Mouse (Mus musculus) limb, embryonic 12.5 days (tissue): ENCODE data around the gene Aco1. TPM values are rescaled to one million over a fixed set of nuclear protein-coding genes. Genes with fewer than 3 reads are reported as not detected.

Experiments
- ATAC-seq: fragments of 200-750 bp; cut with Nextera tagmentation; 2 replicates; pipeline ENCODE4 v1.8.0; 2017; ENCODE audit warnings: low read depth, moderate TSS enrichment; ENCODE audit not compliant: insufficient number of reproducible peaks, insufficient read depth, low FRiP score, low TSS enrichment
- H3K27ac ChIP-seq: fragments of 300-500 bp; sonication (generic); 2 replicates; pipeline ENCODE4 v1.5.1; 2016; ENCODE audit warnings: mild to moderate bottlenecking, moderate library complexity
- H3K27me3 ChIP-seq: fragments of 300-500 bp; sonication (generic); 2 replicates; pipeline ENCODE4 v1.6.1; 2016; ENCODE audit warnings: mild to moderate bottlenecking, moderate library complexity
- H3K36me3 ChIP-seq: fragments of 300-500 bp; sonication (generic); 2 replicates; pipeline ENCODE4 v1.6.1; 2016; ENCODE audit warnings: mild to moderate bottlenecking, moderate library complexity
- H3K4me1 ChIP-seq: fragments of 300-500 bp; sonication (generic); replicated peaks from 2 replicates; pipeline ENCODE4 v1.6.1; 2016
- H3K4me2 ChIP-seq: fragments of 300-500 bp; sonication (generic); 2 replicates; pipeline ENCODE4 v1.6.1; 2016; ENCODE audit warnings: mild to moderate bottlenecking, moderate library complexity
- H3K4me3 ChIP-seq: fragments of 300-500 bp; sonication (generic); replicated peaks from 2 replicates; pipeline ENCODE4 v1.5.1; 2016; ENCODE audit warnings: mild to moderate bottlenecking
- H3K9ac ChIP-seq: fragments of 300-500 bp; sonication (generic); replicated peaks from 2 replicates; pipeline ENCODE4 v1.6.1; 2016; ENCODE audit warnings: mild to moderate bottlenecking, moderate library complexity
- H3K9me3 ChIP-seq: fragments of 300-500 bp; sonication (generic); 2 replicates; pipeline ENCODE4 v1.6.1; 2016; ENCODE audit warnings: mild to moderate bottlenecking, moderate library complexity
- WGBS: fragments of 180-500 bp; shearing (Covaris S2); methylation state at CpG from one replicate; pipeline ENCODE4 v1.1.7; 2016; 5-methylcytosine and 5-hydroxymethylcytosine counted together
- polyA plus RNA-seq: library from polyadenylated mRNA; unstranded; fragments of >200 nt; fragmentation: Nextera tagmentation; extraction: Ambion mirVana; gene quantifications from 2 replicates; pipeline ENCODE4 v1.2.1, GENCODE M21; 2016

Gene Aco1
- polyA plus RNA-seq, 1 experiment from 2014 or later = 49.3 TPM

- H3K27ac ChIP-seq = no peak overlapping the region
- no peak overlapping the region for H3K9ac ChIP-seq
- H3K9me3 ChIP-seq = no peaks in the 10 kb centered on the region
- no peak overlapping the region for H3K4me2 ChIP-seq
- H3K27me3 ChIP-seq = peaks cover 23% of the 10 kb centered on the region
- no peak for ATAC-seq
- no peaks in the 10 kb centered on the region; the same call in 1 of the 2 replicates for H3K4me1 ChIP-seq
- 0 out of 2 replicates have a peak, but pooled peaks cover 5% of the 10 kb centered on the region for H3K36me3 ChIP-seq
- 79% methylated on average over 7 of the region's 7 CpGs for WGBS
- no peak overlapping the region for H3K4me3 ChIP-seq
Measured at GRCm38 (mm10) chr4:40218382-40218781, 75.5 kb downstream of the Aco1 start.

DNA sequence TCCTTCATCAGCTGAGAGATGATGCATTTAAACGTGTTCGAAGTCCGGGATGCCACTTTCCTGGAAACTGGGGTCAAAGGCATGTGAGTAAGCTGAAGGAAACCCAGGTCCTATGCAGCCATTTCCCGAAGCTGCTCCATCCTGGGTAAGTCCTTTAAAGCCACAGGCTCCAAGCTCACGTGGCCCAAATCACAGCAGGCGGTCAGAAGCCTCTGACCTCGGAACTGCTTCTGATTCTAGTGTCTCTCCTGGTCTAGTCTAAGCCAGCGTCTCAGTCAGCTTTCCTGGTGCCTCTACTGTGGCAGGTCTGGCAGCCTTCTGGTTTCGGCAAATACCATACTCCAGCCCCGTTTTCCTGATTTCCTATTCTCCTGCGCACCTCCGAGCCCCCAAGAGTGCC, 77.6 kb downstream of the Aco1 start:
- Histone ChIP-seq H3K4me3 (no peak overlapping the region), H3K4me2 (0 out of 2 replicates have a peak overlapping the region, but pooled peaks have one; percentile 21), H3K9me3 (no peaks in the 10 kb centered on the region), H3K4me1 (no peaks in the 10 kb centered on the region; the same call in 1 of the 2 replicates), H3K9ac (no peak overlapping the region), H3K27ac (no peak overlapping the region), H3K36me3 (0 out of 2 replicates have a peak, but pooled peaks cover 5% of the 10 kb centered on the region), H3K27me3 (peaks cover 23% of the 10 kb centered on the region)
- WGBS = 16% methylated on average over 12 of the region's 12 CpGs
- no peak for ATAC-seq

DNA sequence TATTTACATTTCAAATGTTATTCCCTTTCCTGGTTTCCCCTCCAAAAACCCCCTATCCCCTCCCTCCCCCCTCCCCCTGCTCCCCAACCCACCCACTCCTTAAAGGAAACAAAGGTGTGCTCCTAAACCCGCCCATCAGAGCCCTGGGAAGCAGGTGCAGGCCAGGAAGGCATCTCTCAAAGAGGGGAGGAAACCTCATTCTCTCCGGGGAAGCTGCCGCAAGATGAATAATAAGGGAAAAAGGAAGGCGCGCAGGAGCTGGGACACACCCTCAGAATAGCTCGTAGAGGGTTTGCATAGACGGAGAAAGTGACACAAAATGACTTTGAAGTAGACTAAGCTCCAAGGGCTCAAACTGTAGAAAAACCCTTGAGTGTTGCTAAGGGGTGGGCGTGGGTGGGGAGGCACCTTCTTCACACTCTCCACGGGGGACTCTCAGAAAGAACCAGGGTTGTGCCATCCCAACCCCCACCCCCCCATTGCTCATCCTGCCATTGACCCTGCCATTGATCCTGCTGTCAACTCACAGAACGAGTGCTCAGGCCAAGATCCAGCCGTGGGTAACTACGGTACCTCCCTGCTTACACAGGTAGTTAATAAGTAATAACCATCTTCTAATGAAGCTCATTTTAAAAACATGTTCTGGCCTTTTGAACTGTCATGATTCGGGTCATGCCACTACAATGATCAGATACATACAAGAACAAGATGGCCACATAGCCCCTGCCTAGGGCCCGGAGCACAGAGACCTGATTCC, 78.3 kb downstream of the Aco1 start:
- no peaks in the 10 kb centered on the region; the same call in 1 of the 2 replicates for H3K4me1 ChIP-seq
- H3K4me3 ChIP-seq = no peak overlapping the region
- H3K36me3 ChIP-seq = 0 out of 2 replicates have a peak, but pooled peaks cover 5% of the 10 kb centered on the region
- H3K4me2 ChIP-seq = no peak overlapping the region
- no peak overlapping the region for H3K9ac ChIP-seq
- H3K27ac ChIP-seq = no peak overlapping the region
- ATAC-seq = no peak
- no peaks in the 10 kb centered on the region for H3K9me3 ChIP-seq
- peaks cover 23% of the 10 kb centered on the region for H3K27me3 ChIP-seq
- WGBS = 25% methylated on average over 14 of the region's 14 CpGs

- Histone ChIP-seq H3K36me3 (0 out of 2 replicates have a peak, but pooled peaks cover 5% of the 10 kb centered on the region), H3K27ac (no peak overlapping the region), H3K9ac (no peak overlapping the region), H3K4me2 (no peak overlapping the region), H3K9me3 (no peaks in the 10 kb centered on the region), H3K4me1 (no peaks in the 10 kb centered on the region; the same call in 1 of the 2 replicates), H3K27me3 (peaks cover 23% of the 10 kb centered on the region), H3K4me3 (no peak overlapping the region)
- no peak for ATAC-seq
- 53% methylated on average over 21 of the region's 21 CpGs for WGBS
Measured at GRCm38 (mm10) chr4:40221876-40222585, 79.2 kb downstream of the Aco1 start.

DNA sequence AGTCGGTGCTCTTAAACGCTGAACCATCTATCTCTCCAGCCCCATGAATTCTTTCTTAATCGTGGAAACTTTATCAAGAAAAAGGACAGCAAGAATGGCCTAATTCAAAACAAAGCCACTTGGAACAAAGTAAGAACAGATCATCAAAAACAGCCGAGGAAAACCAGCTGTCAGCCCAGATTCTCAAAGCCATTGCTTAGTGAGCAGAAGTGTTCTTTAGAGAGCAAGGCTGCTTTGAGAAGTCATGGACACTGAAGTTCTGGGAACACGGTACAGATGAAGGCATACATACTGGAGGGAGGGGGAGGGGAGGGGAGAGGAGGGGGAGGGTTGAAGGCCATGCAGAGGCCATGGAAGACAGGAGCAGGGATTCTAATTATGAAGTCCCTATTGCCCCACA, 83.2 kb downstream of the Aco1 start:
- Histone ChIP-seq H3K9ac (no peak overlapping the region), H3K4me3 (no peak overlapping the region), H3K4me2 (no peak overlapping the region), H3K4me1 (no peaks in the 10 kb centered on the region), H3K27ac (no peak overlapping the region), H3K9me3 (no peaks in the 10 kb centered on the region), H3K36me3 (0 out of 2 replicates have a peak, but pooled peaks cover 5% of the 10 kb centered on the region), H3K27me3 (peaks cover 15% of the 10 kb centered on the region)
- no peak for ATAC-seq
- WGBS = 71% methylated on average over 5 of the region's 5 CpGs

DNA sequence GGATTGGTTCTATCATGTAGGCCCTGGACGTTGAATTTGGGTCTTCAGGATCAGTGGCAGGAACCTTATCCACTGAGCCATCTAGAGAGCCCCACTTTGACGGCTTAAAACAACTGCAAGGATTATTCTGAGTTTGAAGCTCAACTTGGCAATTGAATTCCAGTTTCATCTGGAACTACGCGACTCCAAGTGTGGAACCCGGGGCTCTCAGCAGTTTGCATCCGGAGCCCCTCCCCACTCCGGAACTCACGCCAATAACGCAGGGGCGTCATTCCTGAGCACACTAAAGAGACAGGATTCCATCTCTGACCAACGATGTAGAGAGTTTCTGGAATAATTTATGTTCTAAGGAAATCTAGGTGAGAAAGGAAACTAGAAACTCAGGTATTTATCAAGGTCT, 84.2 kb downstream of the Aco1 start:
- no peak overlapping the region for H3K27ac ChIP-seq
- no peak overlapping the region for H3K4me3 ChIP-seq
- no peaks in the 10 kb centered on the region for H3K36me3 ChIP-seq
- 88% methylated on average over 11 of the region's 11 CpGs for WGBS
- no peak overlapping the region for H3K9ac ChIP-seq
- no peaks in the 10 kb centered on the region for H3K4me1 ChIP-seq
- H3K4me2 ChIP-seq = no peak overlapping the region
- no peaks in the 10 kb centered on the region for H3K9me3 ChIP-seq
- H3K27me3 ChIP-seq = peaks cover 4% of the 10 kb centered on the region
- ATAC-seq = no peak

GRCm38 (mm10) chr4:40227886-40228285, 85.0 kb downstream of the Aco1 start:
- Histone ChIP-seq H3K27me3 (no peaks in the 10 kb centered on the region), H3K4me1 (no peaks in the 10 kb centered on the region), H3K9me3 (no peaks in the 10 kb centered on the region), H3K27ac (no peak overlapping the region), H3K36me3 (no peaks in the 10 kb centered on the region), H3K9ac (no peak overlapping the region), H3K4me2 (no peak overlapping the region), H3K4me3 (no peak overlapping the region)
- no peak for ATAC-seq
- WGBS = 93% methylated on average over 7 of the region's 7 CpGs

DNA sequence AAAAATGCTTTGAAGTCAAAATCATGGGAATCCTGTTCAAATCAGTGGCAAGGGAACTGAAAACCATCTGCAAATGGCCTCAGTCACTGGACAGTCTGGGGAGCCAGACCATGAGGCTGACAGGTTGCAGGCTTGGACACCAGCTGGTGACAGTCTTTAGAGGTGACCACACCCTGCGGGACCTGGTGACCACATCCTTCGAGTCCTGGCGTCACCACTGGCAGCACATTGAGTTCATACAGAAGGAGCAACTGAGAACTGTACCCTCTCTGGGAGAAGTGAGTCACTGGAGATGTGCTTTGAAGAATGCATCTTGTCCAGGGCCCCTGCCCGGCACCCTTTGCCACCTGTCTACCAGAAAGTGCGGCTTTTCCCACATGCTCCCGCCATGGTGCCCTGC, 86.8 kb downstream of the Aco1 start:
- Histone ChIP-seq H3K4me2 (no peak overlapping the region), H3K4me3 (no peak overlapping the region), H3K27me3 (no peaks in the 10 kb centered on the region), H3K9me3 (no peaks in the 10 kb centered on the region), H3K36me3 (peaks cover 5% of the 10 kb centered on the region; the same call in 1 of the 2 replicates), H3K4me1 (no peaks in the 10 kb centered on the region), H3K9ac (no peak overlapping the region), H3K27ac (no peak overlapping the region)
- ATAC-seq = no peak
- WGBS = 91% methylated on average over 6 of the region's 6 CpGs

- Histone ChIP-seq H3K9ac (no peak overlapping the region), H3K36me3 (peaks cover 5% of the 10 kb centered on the region; the same call in 1 of the 2 replicates), H3K4me3 (no peak overlapping the region), H3K4me1 (no peaks in the 10 kb centered on the region), H3K9me3 (no peaks in the 10 kb centered on the region), H3K27me3 (no peaks in the 10 kb centered on the region), H3K4me2 (no peak overlapping the region), H3K27ac (no peak overlapping the region)
- no peak for ATAC-seq
- WGBS = 89% methylated on average over 7 of the region's 7 CpGs
Measured at GRCm38 (mm10) chr4:40233062-40233664, 90.3 kb downstream of the Aco1 start.

DNA sequence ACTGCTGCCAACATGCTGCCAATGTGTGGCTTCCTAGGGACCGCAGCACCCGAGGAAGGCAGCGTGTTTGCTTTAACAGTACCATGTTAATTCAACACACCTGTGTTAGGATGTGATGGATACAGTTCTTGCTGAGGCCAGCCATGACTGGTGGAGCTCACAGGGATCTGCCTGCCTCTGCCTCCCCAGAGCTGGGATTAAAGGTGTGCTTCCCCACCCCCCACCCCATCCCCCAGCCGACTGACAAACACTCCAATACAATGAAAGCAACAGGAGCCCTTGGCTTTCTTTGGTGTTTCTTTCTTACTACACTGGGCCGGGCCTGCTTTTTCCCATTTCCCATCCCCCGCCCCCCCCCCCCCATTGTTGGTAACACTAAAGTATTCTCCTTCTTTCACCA, 91.4 kb downstream of the Aco1 start:
- Histone ChIP-seq H3K27ac (no peak overlapping the region), H3K9me3 (no peaks in the 10 kb centered on the region), H3K9ac (no peak overlapping the region), H3K4me2 (no peak overlapping the region), H3K27me3 (no peaks in the 10 kb centered on the region), H3K4me1 (peaks cover 8% of the 10 kb centered on the region; the same call in 1 of the 2 replicates), H3K36me3 (peaks cover 5% of the 10 kb centered on the region; the same call in 1 of the 2 replicates), H3K4me3 (no peak overlapping the region)
- ATAC-seq = no peak
- 77% methylated on average over 5 of the region's 6 CpGs for WGBS

GRCm38 (mm10) chr4:40236829-40237228, 93.9 kb downstream of the Aco1 start:
- Histone ChIP-seq H3K9me3 (no peaks in the 10 kb centered on the region), H3K27me3 (no peaks in the 10 kb centered on the region), H3K27ac (no peak overlapping the region), H3K9ac (no peak overlapping the region), H3K4me1 (peaks cover 11% of the 10 kb centered on the region; the same call in 1 of the 2 replicates), H3K4me3 (no peak overlapping the region), H3K4me2 (no peak overlapping the region), H3K36me3 (peaks cover 5% of the 10 kb centered on the region; the same call in 1 of the 2 replicates)
- 86% methylated on average over 4 of the region's 4 CpGs for WGBS
- ATAC-seq = no peak
